Mouse (Mus musculus): Measurements from ENCODE around the gene Caln1.

- TF ChIP-seq MAFK (IDR thresholded peaks at IDR 0.05; ENCODE audit: borderline replicate concordance, low read depth, low read length), result no peak
- TF ChIP-seq ZMIZ1 (IDR thresholded peaks at IDR 0.05; ENCODE audit: low read depth, low read length), result no peak
- no peak for TF ChIP-seq ZC3H11A (IDR thresholded peaks at IDR 0.05; ENCODE audit: low read depth, low read length)
- no peak for TF ChIP-seq POLR2A (IDR thresholded peaks at IDR 0.05; ENCODE audit: control insufficient read depth in 1 of 2, insufficient read depth in 1 of 2, low read depth in 1 of 2, low read length in 2 of 2, poor library complexity in 1 of 2)
Measured at GRCm38 (mm10) chr5:130711643-130712042, 342.4 kb downstream of the Caln1 start.
